Mouse (Mus musculus) right cerebral cortex, adult 18-20 months (tissue): ENCODE data around the gene Tulp3.
"Not testable (repeated sequence)": the region's sequence is repeated elsewhere in the genome, so short reads cannot be mapped to it uniquely, and the experiment has no call there.

Experiments used
- DNase-seq: peaks from one replicate; pipeline ENCODE4 v3.0.0; 2022; ENCODE audit warnings: mixed read lengths

Gene Tulp3

DNA sequence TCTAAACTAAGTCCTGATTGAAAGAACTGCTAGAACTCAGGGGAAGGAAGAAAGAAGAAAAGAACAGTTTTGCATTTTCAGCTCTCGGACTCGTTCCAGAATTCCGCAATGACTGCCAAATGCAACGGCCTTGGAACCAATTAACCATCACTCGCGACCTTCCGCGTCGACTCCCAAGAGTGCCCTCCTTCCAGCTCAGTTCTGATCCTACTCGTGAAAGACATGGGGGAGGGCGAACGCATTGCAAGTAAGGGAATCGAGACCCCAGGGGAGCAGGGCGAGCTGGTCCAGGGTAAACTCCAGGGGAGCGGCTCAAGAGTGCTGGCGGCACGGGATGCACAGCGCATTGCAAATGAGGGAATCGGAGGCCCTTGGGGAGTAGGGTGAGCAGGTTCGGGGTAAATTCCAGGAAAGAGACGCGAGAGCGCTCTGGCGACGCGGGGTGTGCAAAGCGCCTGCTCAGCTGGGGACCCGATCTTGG is 410 bp downstream of the Tulp3 start:
- peak; percentile 61 for DNase-seq

DNA sequence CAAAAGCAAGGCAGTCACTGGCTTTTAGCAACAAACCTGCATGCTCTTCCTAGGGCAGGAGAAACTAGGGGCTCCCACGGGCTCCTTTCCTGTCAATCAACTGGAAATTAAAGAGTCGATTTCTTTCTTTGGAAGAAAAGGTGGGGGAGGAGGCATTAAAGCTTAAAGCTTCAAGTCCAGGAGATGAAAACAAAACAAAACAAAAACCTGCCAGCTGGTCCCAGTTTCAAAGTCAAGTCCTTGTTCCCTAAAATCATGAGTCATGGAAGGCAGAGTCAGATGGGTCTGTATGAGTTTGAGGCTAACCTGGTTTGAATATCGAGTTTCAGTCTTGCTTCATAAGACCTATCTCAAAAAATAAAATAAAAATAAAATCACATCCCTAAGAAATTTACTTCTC is 1.5 kb downstream of the Tulp3 start:
- DNase-seq = no peak

DNA sequence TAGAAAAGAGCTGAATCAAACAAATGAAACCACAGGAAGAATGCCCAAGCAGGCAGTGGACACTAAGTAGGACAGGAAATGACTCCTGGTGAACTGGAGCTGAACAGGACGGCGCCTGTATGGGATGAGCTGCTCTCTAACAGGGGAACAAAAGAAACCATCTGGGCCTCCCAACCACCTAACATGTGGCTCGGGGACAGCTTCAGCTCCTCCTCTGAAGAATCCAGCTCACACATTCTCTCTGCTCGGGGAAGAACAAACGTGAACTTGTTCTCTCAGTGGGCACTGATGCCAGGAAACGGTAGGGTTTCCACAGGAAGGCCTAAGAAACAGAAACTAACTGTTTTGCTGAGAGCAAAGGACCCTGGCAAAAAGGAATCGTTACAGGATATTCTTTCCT is 5.9 kb downstream of the Tulp3 start:
- no peak for DNase-seq

DNA sequence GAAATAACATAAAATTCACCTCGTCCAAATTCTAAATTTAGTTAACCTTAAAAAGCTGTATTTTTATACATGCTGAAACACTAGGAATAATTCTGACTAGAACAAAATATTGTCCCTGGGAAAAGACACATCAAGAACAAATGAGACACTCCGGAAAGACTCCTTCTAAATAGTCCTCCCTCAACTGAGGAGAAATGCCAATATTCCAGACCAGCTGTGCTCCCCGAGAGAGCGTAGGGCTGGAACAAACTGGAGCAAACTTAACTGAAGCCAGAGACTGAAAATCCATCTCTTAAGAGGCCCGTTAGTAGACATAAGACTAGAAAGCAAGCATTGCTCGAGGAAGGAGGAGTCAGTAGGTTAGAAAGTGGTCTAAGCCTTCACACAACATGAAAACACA is 8.9 kb downstream of the Tulp3 start:
- no peak for DNase-seq

DNA sequence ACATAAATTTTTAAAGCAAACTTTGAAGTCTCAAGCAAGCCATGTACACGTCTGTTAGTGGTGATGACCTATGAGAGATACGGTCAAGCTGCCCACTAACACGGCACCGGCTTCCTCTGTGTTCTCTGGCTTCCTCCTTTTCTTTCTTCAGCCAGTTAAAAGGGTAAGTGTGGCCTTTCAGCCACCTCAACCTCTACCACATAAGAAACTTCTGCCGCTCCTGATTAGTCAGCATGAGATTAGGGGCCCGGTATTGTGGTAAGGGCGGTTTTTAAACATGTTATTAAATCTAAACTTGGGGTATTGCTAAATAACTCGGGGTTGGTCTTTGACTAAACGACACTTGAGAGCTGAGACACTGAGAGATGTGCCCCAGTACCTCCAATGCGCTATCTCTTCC is 10.0 kb downstream of the Tulp3 start:
- DNase-seq = no peak

DNA sequence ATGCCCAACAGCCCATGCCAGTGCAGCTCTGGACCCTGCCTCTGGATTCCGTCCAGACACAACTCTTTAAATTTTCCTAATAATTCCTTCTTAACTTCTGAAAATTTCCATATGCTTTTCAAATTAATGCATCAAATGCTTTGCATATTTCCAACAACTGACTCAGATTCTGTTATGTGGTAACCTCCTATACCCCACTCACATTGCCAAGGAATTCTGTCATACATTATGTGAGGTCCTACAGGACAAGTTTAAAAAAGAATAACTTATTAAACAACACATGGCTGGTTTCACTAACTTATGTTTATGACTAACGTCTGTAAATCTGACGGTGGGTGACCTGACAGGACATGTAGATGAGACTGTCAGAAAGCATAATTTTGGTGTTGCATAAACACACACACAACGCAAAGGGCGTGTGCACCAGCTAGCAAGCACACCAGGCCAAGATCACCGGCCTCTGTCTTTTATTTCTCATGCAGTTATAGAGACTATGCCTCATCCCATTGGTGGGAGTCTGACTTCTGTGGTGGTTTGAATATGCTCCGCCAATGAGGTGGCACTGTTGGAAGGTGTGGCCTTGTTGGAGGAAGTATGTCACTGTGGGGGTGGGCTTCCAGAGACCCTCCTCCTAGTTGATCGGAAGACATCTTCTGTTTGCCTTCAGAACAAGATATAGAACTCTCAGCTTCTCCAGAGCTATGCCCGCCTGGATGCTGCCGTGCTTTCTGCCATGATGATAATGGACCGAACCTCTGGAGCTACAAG is 13.5 kb downstream of the Tulp3 start:
- DNase-seq = no peak

DNA sequence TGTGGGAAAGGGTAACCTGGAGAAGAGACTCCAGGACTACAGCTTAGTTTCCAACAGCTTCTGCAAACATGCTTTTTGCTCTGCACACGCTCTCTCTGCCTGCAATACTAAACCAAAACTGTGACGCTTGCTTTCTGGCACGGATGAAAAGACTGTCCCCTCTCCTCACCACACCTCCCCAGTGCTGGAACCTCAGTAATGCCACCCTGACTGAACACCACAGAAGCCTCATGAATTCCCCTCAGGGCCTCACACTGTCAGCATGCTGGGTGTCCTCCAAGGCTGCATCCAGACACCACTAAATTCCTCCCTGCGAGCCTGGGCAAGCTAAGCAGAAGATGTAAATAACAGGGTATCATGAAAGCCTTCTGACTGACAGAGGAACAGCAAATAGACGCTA is 16.8 kb downstream of the Tulp3 start:
- DNase-seq = no peak

DNA sequence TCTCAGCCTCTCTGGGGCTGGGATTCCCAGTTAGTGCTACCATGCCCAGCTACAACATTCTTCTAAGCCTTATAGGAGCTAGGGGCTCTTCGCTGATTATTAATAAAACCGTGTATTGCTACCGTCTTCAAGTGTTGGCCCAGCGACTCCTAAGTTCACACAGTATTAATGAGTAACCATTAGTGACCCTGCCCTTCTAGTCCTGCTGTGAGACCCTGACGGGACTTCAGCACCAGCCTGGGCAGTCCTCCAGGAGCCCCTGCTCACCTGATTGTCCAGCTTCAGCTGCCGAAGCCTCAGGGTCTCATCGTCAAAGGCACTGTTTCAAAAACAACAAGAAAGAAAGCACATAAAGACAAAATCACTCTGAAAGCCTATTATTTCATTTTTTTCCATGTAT is 18.2 kb downstream of the Tulp3 start:
- no peak for DNase-seq

DNA sequence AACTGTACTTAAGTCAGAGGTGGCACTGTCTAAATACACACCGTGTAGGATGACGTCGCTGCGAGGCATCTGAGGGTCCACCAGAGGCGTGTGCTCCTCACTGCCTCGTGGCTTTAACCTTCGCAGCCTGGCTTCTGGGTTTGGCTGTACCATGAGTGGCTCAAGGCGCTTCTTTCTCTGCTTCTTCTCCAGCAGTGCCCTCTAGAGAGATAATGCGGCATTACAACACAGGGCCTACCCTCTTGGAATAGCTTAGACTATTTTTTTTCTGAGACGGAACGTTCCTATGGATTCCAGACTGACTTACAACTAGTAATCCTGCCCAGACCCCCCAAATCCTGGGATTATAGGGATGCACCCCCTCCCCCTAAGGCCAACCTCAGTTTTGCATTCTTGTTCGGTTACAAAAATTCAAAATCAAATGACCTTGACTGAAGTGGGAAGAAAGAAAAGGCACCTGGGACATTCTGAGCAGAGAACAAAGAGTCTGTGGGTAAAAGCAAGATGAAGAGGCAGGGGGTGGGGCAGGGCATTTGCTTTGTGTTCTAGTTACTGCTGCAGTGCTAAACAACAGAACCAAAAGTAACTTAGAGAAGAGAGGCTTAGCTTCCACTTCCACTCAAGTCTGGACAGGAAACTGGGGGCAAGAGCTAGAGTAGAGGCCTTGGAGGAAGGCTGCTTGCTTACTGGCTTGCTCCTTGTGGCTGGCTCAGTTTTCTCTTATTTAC is 21.1 kb downstream of the Tulp3 start:
- peak; percentile 72 for DNase-seq

DNA sequence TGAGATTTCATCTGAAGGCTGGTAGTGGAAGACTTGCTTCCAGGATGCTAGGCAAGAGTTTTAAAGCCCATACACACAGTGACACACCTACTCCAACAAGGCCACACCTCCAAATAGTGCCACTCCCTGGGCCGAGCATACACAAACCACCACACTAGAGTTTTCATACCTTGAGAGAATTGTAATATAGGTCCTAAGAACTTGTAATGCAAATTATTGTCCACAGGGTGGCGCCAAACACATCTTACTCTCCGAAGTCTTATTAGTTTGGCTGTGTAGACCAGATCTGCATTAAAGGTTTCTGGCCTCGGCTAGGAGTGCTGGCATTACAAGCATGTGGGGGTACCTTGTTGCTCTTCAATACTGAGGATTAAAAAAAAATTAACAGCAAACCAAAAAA is 37.3 kb downstream of the Tulp3 start:
- peak; percentile 68 for DNase-seq

DNA sequence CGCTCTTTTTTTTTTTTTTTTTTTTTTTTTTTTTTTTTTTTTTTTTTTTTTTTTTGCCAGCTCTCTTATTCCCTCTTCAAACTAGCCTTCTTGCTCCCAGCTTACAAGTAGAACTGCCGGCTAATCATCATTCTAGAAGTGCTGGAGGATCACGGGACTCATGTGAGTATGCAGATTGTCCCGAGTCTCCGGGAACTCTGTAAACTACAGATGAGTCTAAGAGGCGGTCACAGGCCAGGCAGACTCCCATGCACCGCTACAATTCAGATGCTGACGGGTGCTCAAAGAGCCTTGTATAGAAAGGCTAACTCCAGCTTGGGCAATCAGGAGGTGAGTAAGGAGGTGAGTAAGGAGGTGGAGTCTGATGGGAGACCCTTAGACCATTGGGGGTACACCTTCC is 40.1 kb downstream of the Tulp3 start:
- DNase-seq = no peak

DNA sequence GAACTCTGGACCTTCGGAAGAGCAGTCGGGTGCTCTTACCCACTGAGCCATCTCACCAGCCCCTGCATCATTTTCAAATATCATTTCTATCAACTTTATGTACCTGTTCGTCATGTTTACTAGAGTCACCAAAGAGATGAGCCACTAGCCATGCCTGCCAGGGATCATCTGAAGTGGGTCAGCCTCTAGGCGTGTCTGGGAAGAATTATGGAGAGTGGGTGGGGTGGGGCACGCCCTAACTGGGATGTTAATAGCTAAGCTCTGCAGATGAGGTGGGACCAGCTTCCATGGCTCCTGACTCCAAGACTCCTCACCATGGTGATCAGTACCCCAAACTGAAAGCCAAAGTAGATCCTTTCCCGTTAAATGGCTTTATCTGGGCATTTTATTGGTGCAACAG is 40.9 kb downstream of the Tulp3 start:
- DNase-seq = no peak

DNA sequence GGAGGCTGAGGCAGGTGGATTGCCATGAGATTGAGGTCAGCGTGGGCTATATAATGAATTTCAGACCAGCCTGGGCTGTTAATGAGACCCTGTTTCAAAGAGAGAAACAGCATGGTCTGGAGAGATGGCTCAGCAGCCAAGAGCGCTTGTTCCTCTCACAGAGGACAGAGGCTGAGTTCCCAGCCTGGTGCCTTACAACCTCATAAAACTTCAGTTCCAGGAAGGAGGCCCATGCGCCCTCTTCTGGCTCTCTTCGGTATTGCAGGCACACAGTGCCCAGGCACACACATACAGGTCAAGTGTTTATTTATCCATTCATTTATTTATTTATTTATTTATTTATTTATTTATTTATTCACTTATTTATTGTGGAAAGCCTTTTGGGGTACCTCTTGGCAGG is 47.3 kb downstream of the Tulp3 start:
- DNase-seq = no peak

DNA sequence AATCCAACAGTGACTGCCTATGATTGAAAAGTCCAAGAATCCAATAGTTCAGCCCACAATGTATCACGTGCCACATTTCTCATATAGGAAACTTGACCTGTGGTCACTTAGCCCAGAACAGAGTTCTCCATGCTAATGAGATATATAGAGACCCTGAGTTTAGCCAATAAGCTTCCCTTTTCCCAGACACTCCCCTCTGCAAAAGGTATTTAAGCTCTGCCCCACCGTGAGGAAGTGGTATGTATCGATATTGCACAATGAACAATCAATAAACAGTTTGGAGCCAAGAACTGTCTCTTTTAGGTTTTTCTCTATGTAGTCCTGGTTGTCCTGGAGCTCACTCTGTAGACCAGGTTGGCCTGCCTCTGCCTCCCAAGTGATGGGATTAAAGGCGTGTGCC is 50.9 kb downstream of the Tulp3 start:
- DNase-seq = no peak

DNA sequence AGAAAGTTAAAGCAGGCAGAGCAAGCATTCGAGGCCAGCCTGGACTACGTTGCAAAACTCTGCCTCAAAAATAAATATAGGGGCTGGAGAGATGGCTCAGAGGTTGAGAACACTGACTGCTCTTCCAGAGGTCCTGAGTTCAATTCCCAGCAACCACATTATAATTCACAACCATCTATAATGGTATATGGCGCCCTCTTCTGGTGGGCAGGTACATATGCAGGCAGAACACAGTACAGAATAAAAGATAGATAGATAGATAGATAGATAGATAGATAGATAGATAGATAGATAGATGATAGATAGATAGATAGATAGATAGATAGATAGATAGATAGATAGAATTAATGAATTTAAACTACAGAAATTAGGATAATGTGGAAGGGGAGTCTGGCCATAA is 53.0 kb downstream of the Tulp3 start:
- not testable (repeated sequence) for DNase-seq

DNA sequence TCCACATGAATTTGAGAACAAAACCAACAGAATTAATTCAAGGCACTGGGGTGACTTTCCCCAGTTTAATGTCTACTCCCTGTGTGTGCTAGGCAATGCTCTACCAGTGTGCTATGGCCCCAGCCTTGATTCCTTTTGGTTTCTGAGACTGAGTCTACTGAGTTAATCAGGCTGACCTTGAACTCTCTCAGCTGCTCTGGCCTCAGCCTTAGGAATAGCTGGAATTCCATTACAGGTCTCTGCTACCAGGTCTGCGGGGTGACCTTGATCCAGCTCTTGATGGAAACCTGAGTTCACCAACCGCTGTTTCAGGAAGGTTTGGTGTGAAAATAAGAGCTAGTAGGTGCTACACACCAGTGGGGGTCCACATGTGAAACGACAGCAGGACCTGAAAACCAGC is 53.8 kb downstream of the Tulp3 start:
- no peak for DNase-seq

DNA sequence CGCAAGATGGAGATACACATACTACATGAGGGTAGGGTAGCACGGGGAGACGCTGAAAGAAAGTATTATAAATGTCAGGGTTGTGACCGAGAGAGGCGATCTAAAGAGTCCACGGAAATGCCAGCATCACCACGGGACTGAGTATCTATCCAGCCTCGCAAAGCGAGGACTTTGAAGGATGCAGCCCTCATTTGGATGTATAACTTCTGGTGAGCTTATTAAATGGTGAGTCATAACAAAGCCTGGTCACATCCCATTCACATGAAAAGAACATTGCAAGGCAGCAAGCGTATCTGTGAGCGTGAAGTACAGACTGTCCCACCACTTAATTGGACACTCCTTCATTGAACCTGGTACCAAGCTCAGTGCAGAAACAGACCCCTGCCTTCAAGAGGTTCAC is 54.2 kb downstream of the Tulp3 start:
- DNase-seq = no peak

DNA sequence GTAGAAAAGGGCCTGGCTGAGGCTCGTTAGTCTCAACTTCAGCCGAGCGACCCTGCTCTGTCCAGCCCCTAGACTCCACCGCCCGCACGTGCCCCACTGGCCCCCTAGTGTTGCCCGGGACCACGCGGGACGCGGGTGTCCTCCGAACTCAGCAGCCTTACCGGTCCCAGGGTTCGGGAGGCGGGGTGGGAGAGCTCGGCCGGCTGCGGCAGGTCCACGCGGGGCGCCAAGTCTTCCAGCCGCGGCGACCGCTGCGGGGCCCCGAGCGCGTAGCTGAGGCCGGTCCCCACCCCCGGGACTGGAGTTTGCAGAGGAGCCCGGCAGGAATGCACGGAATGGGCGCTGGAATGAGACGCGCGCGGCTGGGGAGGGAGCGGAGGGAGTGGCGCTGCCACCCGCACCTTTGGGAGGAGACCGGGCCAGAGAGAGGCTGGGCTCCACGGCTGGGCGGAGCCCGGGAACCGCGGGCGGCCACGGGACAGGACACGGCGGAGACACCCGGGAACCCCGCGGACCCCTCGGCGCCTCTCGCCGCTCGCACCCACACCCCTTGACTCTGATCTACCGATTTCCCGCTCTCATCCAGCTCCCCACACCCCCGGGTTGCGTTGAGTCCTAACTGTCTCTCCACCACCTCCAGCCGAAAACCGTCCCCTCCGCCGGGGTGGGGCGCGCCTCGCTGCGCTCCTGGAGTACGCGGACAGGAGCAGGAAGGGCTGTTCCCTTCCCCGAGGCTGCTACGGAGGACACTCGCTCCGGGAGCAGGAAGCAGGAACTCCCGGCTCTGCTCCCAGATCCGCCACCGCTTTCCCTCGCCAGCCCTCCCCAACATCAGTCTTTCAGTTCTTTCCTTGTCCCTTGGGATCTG is 55.3 kb downstream of the Tulp3 start, which contains the start of gene Tead4:
TSS of gene Tead4 (minus strand) at position 690 of the 868 bp plus-strand sequence.
- peak; percentile 27 for DNase-seq

DNA sequence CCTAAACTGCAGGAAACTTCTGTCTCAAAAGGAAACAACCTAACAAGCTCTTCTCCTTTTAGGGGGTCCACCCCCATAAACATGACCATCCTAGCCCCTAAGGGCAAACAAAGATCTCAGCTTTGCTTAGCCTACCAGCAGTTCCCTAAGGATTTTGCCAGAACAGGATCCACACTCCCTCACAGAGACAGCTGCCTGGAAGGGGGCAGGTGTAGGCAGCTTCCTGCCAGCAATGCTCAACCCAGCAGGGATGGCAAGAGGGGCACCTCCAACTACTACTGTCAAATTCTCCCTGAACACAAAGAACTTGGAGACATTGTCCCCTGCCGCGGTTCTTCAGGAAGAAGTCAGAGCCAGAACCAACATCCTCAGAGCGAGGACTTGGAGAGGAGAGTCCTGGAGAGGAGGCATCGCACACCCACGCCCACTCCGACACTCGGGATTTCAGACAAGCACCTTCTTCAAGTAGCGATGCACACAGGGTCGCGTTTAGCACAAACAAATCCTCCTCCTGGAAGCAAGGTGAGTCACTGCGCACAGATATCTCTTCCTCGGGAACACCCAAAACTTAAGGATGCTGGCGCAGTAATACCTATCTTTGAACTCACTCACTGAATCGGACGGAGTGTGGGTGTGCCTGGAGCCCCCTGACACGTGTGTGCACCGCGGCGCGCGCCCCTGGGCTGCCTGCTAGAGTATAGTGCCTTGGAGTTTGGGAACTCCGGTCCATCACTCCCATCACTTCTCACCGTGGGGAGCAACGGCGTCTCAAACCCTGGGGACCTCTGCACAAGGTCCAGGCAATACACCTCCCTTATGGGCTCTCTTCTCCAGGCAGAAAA is 56.1 kb downstream of the Tulp3 start:
- peak; percentile 25 for DNase-seq

DNA sequence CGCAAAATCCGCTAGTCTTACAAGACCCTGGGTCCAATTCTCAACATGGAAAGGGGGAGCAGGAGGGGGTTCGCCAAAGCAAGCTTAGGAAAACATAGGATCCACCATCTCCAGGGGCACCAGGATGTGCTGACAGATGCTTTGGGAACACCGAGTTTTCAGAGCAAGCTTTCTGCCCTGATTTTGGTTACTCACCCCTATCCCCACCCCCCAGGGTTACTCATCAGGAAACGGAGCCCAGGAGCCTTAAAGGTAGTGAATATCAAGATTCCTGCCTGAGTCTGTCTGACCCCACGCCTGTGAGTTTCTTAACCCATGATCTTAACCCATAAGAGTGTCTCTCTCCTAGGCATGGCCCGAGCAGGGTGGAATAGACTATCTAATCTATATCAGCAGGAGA is 57.4 kb downstream of the Tulp3 start:
- no peak for DNase-seq

DNA sequence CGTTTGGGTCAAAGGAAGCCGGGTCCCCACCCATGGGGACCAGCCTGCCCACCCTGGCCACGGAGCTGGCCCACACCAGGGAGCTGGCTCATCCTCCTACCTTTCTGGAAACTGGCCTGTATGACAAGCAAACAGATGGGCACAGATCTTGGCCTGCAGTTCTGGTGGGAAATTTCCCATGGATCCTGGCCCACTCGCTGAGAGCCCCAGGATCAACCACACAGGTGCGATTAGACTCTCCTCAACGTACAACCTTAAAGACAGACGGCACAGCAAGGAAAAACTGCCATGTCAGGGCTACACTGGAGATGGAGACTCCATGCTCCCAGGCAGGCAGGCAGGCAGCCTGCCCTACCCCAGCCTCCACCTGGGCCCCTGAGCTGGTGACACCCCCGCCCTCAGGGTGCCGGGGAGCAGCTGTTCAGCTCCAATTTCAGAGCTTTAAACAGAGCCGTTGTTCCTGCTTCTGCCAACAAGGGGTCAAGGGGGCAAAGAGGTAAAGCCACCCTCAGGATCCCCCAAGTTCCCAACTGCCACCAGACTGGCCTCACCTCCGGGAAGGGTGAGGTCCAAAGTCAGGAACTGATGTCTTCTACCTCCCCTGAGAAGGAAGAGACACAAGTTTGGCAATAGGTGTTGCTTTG is 58.8 kb downstream of the Tulp3 start:
- DNase-seq = no peak
